Mouse (Mus musculus): ENCODE data around the gene Cel. TPM values are rescaled to one million over a fixed set of nuclear protein-coding genes. Genes with fewer than 3 reads are reported as not detected.

The Cel gene
- total RNA-seq (2012; rRNA removed) (not detected in 2 replicates), total RNA-seq (2014; rRNA removed) (not detected in 2 replicates), polyA plus RNA-seq (2012; ENCODE audit: insufficient read length, low read depth) (not detected in 2 replicates)

DNA sequence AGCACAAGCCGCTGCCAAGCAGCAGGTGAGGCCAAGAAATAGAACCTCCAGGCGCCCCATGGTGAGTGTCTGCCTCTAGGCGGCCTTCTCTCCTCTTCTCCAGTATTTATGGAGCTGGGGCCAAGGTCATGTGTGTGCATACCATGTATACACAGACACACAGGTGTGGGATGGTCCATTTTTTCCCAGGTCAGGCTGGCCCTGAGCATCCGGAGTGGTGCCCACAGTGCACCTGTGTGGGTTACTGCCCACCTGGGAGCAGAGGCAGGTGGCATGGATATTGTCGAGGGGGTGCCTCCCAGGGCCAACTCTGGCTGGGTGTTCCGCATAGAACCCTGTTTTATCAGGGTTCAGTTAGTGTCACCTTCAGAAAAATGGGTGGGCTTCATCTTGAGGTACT lies at the start of gene Cel:
TSS of gene Cel (minus strand) at position 101 of the 400 bp plus-strand sequence.
- no peaks in the 10 kb centered on the region for H3K27me3 ChIP-seq (replicated peaks)
- dilution Hi-C loops (cut with MboI; ENCODE audit: extremely low pct_ligation_motif_present, extremely low pct_unique_long_range_greater_than_20kb, low sequenced_read_pairs) (no loop called here), in situ Hi-C loops (cut with MboI; ENCODE audit: low pct_ligation_motif_present, low pct_unique_long_range_greater_than_20kb, low sequenced_read_pairs) (no loop called here)
- no peak for DNase-seq (ENCODE audit: extremely low read depth)
- no peak within 1 kb of the TSS for H3K4me3 ChIP-seq (replicated peaks in 1 of 3; ENCODE audit: low read depth in 2 of 3, low read length in 2 of 3, poor library complexity in 1 of 3)
- H3K9ac ChIP-seq (ENCODE audit: insufficient read depth, low read depth): no peak within 1 kb of the TSS
- H3K4me2 ChIP-seq (ENCODE audit: insufficient read depth, low read depth, poor library complexity, severe bottlenecking): no peak within 1 kb of the TSS
- H3K9me3 ChIP-seq (replicated peaks; ENCODE audit: low read length): no peaks in the 10 kb centered on the region
- no peak within 1 kb of the TSS for H3K27ac ChIP-seq (ENCODE audit: insufficient read depth, low read depth)
- no peaks in the 10 kb centered on the region for H3K4me1 ChIP-seq (ENCODE audit: control insufficient read depth in 1 of 2, insufficient read depth in 2 of 2)
- no peaks in the 10 kb centered on the region for H3K79me2 ChIP-seq (replicated peaks; ENCODE audit: control insufficient read depth, extremely low read depth, insufficient read depth, poor library complexity, severe bottlenecking)
- peaks cover 28 to 40% of the 10 kb centered on the region in 2 experiments for H3K36me3 ChIP-seq (replicated peaks in 1 of 2; ENCODE audit: control insufficient read depth in 1 of 2, insufficient read depth in 1 of 2, low read length in 1 of 2)
- no peak for TF ChIP-seq E2F4 (IDR thresholded peaks at IDR 0.05; ENCODE audit: insufficient replicate concordance, low read depth, low read length)
- no peak for TF ChIP-seq BHLHE40 (IDR thresholded peaks at IDR 0.05; ENCODE audit: low read depth, low read length)
- no peak for TF ChIP-seq PAX5 (IDR thresholded peaks at IDR 0.05; ENCODE audit: low read length)
- no peak for TF ChIP-seq MAZ (IDR thresholded peaks at IDR 0.05; ENCODE audit: low read depth, low read length)
- no peak for TF ChIP-seq EP300 (IDR thresholded peaks at IDR 0.05; ENCODE audit: low read length)
- TF ChIP-seq CTCF (conservative IDR thresholded peaks at IDR 0.05 in 1 of 2, IDR thresholded peaks at IDR 0.05 in 1 of 2; ENCODE audit: low read depth in 2 of 2, low read length in 2 of 2): no peak
- no peak for TF ChIP-seq MXI1 (IDR thresholded peaks at IDR 0.05; ENCODE audit: low read depth, low read length)
- TF ChIP-seq USF1 (IDR thresholded peaks at IDR 0.05; ENCODE audit: low read depth, low read length): no peak
- TF ChIP-seq JUND (conservative IDR thresholded peaks at IDR 0.05; ENCODE audit: low read depth, low read length): no peak
- no peak for TF ChIP-seq USF2 (conservative IDR thresholded peaks at IDR 0.05; ENCODE audit: low read depth, low read length)
- no peak for TF ChIP-seq KAT2A (IDR thresholded peaks at IDR 0.05; ENCODE audit: insufficient replicate concordance, low read length)
- no peak for TF ChIP-seq POLR2AphosphoS2 (IDR thresholded peaks at IDR 0.05; ENCODE audit: low read depth, low read length)
- TF ChIP-seq GABPA (IDR thresholded peaks at IDR 0.05; ENCODE audit: insufficient replicate concordance, low read depth, low read length): no peak
- TF ChIP-seq ELF1 (IDR thresholded peaks at IDR 0.05; ENCODE audit: low read depth, low read length): no peak
- TF ChIP-seq MEF2A (IDR thresholded peaks at IDR 0.05; ENCODE audit: borderline replicate concordance, low read depth, low read length): no peak

- no peak overlapping the region for H3K9ac ChIP-seq (ENCODE audit: insufficient read depth, low read depth)
- dilution Hi-C loops (cut with MboI; ENCODE audit: extremely low pct_ligation_motif_present, extremely low pct_unique_long_range_greater_than_20kb, low sequenced_read_pairs): no loop called here
- no peak for DNase-seq (ENCODE audit: extremely low read depth)
- H3K9me3 ChIP-seq (replicated peaks; ENCODE audit: low read length): no peaks in the 10 kb centered on the region
- H3K27ac ChIP-seq (ENCODE audit: insufficient read depth, low read depth): no peak overlapping the region
- no peaks in the 10 kb centered on the region; a peak in 1 of 4 replicates for H3K4me1 ChIP-seq (ENCODE audit: control insufficient read depth in 1 of 2, insufficient read depth in 2 of 2)
- peaks cover 27% of the 10 kb centered on the region for H3K27me3 ChIP-seq (replicated peaks)
- TF ChIP-seq TBP (conservative IDR thresholded peaks at IDR 0.05; ENCODE audit: low read depth, low read length) (no peak), ETS1 (conservative IDR thresholded peaks at IDR 0.05; ENCODE audit: low read depth, low read length) (no peak), POLR2AphosphoS2 (IDR thresholded peaks at IDR 0.05; ENCODE audit: low read depth, low read length) (no peak), SMC3 (IDR thresholded peaks at IDR 0.05; ENCODE audit: low read depth, low read length) (no peak), PAX5 (IDR thresholded peaks at IDR 0.05; ENCODE audit: low read length) (no peak), ZKSCAN1 (IDR thresholded peaks at IDR 0.05; ENCODE audit: borderline replicate concordance, low read depth, low read length) (no peak), MEF2A (IDR thresholded peaks at IDR 0.05; ENCODE audit: borderline replicate concordance, low read depth, low read length) (no peak), IRF4 (IDR thresholded peaks at IDR 0.05; ENCODE audit: low read depth, low read length) (no peak), NRF1 (IDR thresholded peaks at IDR 0.05; ENCODE audit: low read depth, low read length) (no peak), CHD1 (IDR thresholded peaks at IDR 0.05; ENCODE audit: low read depth, low read length) (no peak), MAX (IDR thresholded peaks at IDR 0.05; ENCODE audit: low read length) (no peak), ZMIZ1 (IDR thresholded peaks at IDR 0.05; ENCODE audit: low read depth, low read length) (no peak), CHD2 (IDR thresholded peaks at IDR 0.05; ENCODE audit: low read length) (no peak), ZC3H11A (IDR thresholded peaks at IDR 0.05; ENCODE audit: low read depth, low read length) (no peak), MYC (IDR thresholded peaks at IDR 0.05; ENCODE audit: low read depth, low read length) (no peak), ZNF384 (IDR thresholded peaks at IDR 0.05; ENCODE audit: low read depth, low read length) (no peak), HCFC1 (IDR thresholded peaks at IDR 0.05; ENCODE audit: low read depth, low read length) (no peak), RAD21 (IDR thresholded peaks at IDR 0.05; ENCODE audit: low read depth, low read length) (no peak), TCF12 (IDR thresholded peaks at IDR 0.05; ENCODE audit: low read depth, low read length) (no peak), USF1 (IDR thresholded peaks at IDR 0.05; ENCODE audit: low read depth, low read length) (no peak)
- no peaks in the 10 kb centered on the region for H3K79me2 ChIP-seq (replicated peaks; ENCODE audit: control insufficient read depth, extremely low read depth, insufficient read depth, poor library complexity, severe bottlenecking)
- H3K4me2 ChIP-seq (ENCODE audit: insufficient read depth, low read depth, poor library complexity, severe bottlenecking): no peak overlapping the region
- no peak overlapping the region for H3K4me3 ChIP-seq (replicated peaks in 1 of 3; ENCODE audit: low read depth in 2 of 3, low read length in 2 of 3, poor library complexity in 1 of 3)
- H3K36me3 ChIP-seq (replicated peaks in 1 of 2; ENCODE audit: control insufficient read depth in 1 of 2, insufficient read depth in 1 of 2, low read length in 1 of 2): no peaks in the 10 kb centered on the region
- in situ Hi-C loops (cut with MboI; ENCODE audit: low pct_ligation_motif_present, low pct_unique_long_range_greater_than_20kb, low sequenced_read_pairs): no loop called here
These were observed 49.3 kb upstream of the Cel start for GRCm38 (mm10) chr2:28612436-28613063.

All from CH12.LX (cell line).